Mouse (Mus musculus) urinary bladder, postnatal 25 days (tissue): Measurements from ENCODE around the gene Ubn1.
A peak's percentile ranks its signal among the peaks of the same experiment; 100 is the strongest.

ENCODE experiments used
- DNase-seq: peaks from one replicate; pipeline ENCODE4 v3.0.0; 2022; ENCODE audit warnings: low spot score

The Ubn1 gene

DNA sequence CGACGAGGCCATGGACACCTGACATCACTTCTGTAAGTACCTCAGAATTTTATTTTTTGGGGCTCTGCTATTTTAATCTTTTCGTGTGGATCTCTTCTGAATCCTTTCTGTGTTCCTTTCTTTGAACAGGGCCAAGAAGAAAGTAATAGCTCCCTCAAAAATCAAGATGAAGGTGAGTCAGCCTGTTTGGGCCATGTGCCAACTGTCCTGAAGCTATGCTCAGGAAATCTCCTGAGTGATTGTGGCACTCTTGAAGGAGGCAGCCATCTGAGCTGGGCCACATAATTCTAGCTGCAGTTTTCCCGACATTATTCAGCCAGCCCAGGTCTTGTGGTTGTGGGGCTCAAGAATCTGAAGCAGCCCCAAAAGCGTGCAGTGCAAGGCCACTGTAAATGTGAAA lies 24.5 kb downstream of the Ubn1 start:
- no peak for DNase-seq

GRCm38 (mm10) chr16:5085196-5085595 lies 35.3 kb downstream of the Ubn1 start:
- no peak for DNase-seq

GRCm38 (mm10) chr16:5086179-5086578 lies 36.3 kb downstream of the Ubn1 start:
- no peak for DNase-seq

DNA sequence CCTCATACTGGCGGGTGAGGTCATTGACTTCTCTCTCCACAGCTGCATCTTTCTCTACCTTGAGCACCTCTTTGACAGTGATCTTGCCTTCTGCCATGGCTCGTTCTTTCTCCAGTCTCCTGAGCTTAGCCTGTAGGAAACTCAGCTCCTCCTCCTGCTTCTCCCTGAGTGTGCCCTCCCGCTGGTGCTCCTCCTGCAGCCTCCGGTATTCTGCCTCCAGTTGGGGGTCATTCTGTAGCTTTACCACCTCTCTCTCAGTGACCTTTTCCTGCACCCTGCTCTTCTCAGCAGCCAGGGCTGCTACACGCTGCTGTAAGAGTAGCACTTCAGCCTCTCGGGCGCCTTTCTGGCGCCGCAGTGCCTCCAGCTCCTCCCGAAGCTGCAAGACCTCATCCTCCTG lies 39.2 kb downstream of the Ubn1 start:
- no peak for DNase-seq

DNA sequence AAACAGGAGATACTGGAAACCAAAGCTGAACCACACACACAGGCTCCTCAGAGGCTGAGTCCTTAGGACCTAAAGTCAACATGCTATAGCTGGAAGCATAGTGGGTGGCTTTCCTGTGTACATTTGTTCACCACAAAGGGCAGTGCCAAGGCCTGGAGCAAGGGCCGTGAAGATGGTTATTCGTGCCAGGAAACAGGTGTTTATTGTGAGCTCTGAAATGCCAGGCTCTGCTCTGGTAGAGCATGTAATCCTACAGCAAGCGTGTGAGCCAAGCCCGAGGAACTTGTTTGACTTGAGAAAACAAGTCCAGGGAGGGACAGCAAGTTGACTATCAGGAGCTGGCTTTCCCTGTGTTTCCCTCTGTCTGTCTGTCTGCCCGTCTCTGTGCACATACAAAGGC lies 43.4 kb downstream of the Ubn1 start:
- no peak for DNase-seq

DNA sequence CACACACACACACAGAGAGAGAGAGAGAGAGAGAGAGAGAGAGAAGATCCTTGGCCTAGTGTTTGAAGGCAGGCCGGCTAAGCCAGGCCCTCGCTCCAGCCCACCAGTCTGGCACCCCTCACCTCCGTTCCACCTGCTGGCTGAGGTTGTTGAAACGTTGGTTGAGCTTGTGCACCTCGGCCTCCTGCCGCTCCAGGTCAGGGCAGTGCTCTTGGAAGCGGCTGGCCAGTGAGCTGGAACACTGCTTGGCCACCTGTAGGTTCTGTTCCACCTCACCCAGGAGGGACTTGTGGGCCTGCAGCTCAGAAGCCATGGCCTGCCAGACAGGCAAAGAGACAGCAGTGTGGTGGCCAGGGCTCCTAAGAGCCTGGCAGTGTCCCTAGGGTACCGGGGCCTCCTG lies 46.6 kb downstream of the Ubn1 start:
- no peak for DNase-seq

- DNase-seq, result no peak
Measured at GRCm38 (mm10) chr16:5101000-5101399, 51.1 kb downstream of the Ubn1 start.

DNA sequence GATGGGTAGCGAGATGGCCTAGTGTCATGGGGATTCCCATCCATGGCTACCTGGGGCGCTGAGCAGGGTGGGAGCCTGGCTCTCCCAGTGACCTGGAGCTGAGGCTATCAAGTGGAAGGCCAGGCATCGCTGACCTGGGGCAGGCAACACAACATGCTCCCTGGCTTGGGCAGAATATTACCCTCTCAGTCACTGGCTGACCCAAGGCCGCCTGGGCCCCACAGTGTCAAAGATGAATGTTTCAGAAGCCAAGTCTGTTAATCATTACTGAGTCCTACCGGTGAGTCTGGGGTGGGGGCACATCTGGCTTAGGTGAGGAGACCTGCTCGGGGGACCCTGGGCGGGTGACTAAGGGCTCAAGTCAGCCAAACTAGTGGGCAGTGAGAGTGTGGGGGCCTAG lies 60.0 kb downstream of the Ubn1 start:
- no peak for DNase-seq

DNA sequence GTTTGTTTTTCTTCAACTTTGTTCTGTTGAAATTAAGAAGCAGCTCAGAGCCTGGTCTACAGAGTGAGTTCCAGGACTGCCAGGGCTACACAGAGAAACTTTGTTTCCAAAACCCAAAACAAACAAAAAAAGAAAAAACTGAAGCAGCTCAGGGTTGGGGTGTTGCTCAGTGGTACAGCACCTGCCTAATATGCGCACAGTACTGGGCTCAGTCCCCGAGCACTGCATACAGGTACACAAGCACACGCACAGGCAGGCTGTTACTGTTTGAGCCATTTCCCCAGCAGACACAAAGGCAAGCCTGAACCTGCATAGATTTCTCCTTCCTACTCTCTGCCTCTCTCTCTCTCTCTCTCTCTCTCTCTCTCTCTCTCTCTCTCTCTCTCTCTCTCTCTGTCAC lies 61.2 kb downstream of the Ubn1 start:
- DNase-seq, result no peak

DNA sequence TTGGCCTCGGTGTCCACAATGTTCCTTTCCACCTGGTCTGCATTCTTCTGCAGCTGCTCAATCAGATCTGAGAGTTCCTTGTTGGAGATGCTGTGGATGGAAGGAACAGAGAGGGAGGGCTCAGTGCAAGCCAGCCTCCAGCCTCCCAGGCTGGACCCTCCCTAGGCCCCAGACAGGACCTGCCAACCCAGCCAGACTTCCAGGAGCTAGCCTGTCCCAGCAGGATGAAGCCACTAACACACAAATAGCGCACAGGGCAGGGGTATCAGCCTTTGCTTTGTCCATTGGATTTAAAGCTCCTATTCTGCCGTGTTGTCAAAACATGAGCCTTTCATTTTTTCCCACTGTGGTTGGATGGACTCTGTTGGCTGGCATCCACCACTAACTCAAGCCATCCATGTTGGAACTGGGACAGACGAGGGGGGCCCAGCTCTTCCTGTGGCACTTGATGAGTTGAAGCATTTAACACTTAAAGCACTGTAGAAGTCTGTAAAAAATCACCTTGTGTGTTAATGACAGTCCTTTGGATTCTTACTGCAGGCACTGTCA lies 63.2 kb downstream of the Ubn1 start:
- no peak for DNase-seq

GRCm38 (mm10) chr16:5113582-5113981 lies 63.7 kb downstream of the Ubn1 start:
- no peak for DNase-seq

DNA sequence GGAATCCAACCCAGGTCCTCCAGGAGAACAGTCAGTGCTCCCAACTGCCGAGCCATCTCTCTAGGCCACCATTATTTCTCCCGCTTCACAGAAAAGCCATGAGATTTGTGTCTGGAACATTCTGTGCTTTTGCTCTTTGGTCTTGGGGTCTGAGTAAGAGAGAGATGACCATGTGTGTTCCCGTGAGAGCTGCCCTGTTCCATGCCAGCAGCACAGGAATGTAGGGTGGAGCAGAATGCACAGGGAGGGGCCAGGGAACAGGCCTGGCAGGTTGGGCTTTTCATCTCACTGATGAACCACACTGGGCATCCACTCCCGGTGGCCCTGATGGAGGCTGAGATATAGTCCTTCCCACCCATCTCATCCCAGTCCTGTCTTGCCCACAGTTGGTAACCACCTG lies 69.5 kb downstream of the Ubn1 start:
- no peak for DNase-seq

GRCm38 (mm10) chr16:5119845-5120244 lies 70.0 kb downstream of the Ubn1 start:
- DNase-seq, result no peak

GRCm38 (mm10) chr16:5123476-5123875 lies 73.6 kb downstream of the Ubn1 start:
- no peak for DNase-seq

DNA sequence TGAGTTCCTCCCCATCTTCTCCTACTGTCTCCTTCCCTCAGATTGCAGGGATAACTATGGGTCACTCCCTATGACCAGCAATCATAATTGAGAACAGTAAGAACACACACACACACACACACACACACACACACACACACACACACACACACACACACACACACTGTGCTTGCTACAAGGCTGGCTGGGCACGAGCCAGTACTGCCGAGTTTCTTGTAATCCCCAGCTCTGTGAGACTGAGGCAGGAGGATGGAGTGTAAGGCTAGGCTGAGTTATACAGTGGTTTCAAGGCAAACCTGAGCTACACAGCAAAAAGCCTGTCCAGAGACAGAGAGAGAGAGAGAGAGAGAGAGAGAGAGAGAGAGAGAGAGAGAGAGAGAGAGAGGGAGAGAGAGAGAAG lies 80.3 kb downstream of the Ubn1 start:
- DNase-seq, result no peak

- DNase-seq, result peak; percentile 71
Measured at GRCm38 (mm10) chr16:5130766-5131165, 80.9 kb downstream of the Ubn1 start.

GRCm38 (mm10) chr16:5131251-5131922 lies 81.5 kb downstream of the Ubn1 start:
- no peak for DNase-seq

- DNase-seq, result peak; percentile 75
Measured at GRCm38 (mm10) chr16:5132401-5132801, 82.5 kb downstream of the Ubn1 start, which contains the start of gene Ppl. Gene Ppl, minus strand, starts transcription at chr16:5132421.

GRCm38 (mm10) chr16:5134623-5135330 lies 84.9 kb downstream of the Ubn1 start:
- DNase-seq, result peak; percentile 70

- peak; percentile 56 for DNase-seq
Measured at GRCm38 (mm10) chr16:5135551-5136261, 85.8 kb downstream of the Ubn1 start.
